Mouse (Mus musculus) adipocyte (in vitro differentiated cells): ENCODE measurements around the gene Fam13c.
A peak's percentile ranks its signal among the peaks of the same experiment; 100 is the strongest.

Experiments used
- DNase-seq: peaks from one replicate; pipeline ENCODE4 v3.0.0-alpha.2; 2016; ENCODE audit warnings: low spot score

The Fam13c gene

GRCm38 (mm10) chr10:70520143-70521131 is 80.2 kb downstream of the Fam13c start:
- no peak for DNase-seq

GRCm38 (mm10) chr10:70521379-70521778 is 81.1 kb downstream of the Fam13c start:
- DNase-seq = no peak

DNA sequence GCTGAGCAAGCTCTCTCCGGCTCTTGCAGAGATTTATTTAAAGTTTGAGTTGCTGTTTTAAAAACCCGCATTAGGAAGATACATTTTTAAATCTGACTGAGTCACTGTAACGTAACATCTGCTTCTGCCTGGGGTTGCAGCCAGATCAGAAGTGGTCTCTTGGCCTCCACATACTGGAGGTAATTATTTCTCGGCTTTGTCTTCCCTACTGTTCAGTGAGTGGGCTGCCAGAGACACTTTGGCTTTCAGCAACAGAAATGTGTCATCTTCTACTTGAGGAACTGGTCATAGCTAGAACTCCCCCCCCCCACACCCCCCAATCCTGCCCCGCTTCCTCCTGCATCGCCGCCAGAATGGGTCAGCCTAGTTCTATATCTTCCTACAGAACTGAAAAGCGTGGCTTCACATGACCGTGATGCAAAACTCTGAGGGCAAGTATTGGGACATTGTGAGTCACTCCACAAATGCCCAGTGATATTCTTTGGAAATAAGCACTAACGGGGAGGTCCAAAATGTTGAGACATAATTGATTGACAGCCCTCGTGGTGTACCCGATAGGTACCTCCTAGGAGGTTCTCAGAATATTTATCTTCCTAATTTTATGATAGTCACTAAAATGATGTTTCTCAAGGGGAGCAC is 90.0 kb downstream of the Fam13c start:
- DNase-seq = peak; percentile 62

GRCm38 (mm10) chr10:70532249-70532648 is 92.0 kb downstream of the Fam13c start:
- no peak for DNase-seq

GRCm38 (mm10) chr10:70533301-70533781 is 93.1 kb downstream of the Fam13c start:
- peak; percentile 12 for DNase-seq

DNA sequence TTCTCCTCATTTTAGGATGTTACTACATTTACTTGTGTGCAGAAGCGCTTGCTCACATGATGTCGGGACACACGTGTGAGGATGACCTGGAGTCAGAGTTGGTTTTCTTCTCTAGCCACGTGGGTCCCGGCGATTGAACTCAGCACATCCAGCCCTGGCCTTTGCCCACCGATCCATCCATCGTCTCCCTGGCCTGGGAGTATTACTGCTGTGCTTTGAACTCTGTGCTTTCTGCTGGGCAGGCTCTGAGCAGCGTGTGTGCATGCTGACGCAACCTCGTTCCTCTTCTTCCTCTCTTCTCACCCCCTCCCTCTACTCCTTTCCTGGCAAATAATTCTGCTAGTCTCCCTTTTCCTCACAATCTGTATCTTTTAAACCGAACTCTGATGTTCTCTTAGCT is 93.7 kb downstream of the Fam13c start:
- no peak for DNase-seq

- no peak for DNase-seq
These were observed 94.3 kb downstream of the Fam13c start for GRCm38 (mm10) chr10:70534571-70534970.

- DNase-seq = no peak
These were observed 95.1 kb downstream of the Fam13c start for GRCm38 (mm10) chr10:70535401-70535800.

GRCm38 (mm10) chr10:70537694-70538093 is 97.4 kb downstream of the Fam13c start:
- DNase-seq = peak; percentile 24

- no peak for DNase-seq
These were observed 99.0 kb downstream of the Fam13c start for GRCm38 (mm10) chr10:70539251-70539650.

DNA sequence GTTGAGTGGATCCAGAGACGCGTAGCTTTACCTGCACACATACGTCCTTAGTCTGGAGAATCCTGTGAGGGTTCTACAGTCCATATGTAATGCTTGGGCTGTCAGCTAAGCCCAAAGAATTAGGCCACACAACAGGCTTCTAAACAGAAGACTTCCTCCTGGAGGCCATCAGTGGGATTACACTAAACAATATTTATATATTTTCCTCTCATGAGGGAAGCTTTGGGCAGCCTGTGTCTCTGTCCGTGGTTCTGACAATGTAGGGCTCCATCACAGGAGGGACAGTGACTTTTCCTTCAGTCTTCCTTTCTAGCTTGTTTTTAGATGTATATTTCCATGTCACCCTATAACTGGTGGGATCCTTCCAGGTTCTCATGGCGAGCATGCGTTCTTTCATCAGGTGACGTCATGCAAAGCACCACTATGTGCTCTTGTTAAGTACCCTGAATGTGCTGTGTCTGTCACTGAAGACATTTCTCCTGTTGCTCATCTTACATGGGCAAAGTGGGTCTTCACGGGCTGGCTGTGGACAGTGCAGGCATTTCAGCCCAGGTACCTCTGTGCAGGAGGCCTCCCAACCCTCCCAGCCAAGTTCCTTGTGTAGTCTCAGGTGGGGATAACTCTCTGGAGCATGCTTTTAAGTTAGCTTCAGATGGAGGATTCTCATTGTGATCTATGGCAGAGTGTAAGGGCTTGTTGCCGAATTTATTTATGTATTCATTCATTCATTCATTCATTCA is 100.3 kb downstream of the Fam13c start:
- peak; percentile 62 for DNase-seq

- DNase-seq = no peak
These were observed 102.6 kb downstream of the Fam13c start for GRCm38 (mm10) chr10:70542857-70543256.

DNA sequence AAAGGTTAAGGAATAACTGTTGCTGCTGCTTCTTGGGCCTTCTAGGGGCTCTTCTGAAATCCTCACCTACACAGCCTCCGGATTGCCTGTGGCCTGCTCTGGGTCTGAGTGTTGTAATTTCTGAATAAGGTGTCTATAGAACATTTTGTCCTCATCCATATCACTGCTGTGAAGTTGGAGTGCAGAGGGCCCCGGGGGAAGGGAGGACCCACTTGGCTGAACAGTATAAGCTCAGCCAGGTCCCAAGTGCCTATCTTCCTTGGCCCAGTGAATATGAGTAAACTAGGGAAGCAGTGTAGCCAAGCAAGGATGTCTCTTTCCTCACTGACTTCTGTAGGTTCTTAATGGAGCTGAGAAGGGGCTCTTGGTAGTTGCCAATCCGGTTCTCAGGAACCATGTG is 112.2 kb downstream of the Fam13c start:
- DNase-seq = no peak

DNA sequence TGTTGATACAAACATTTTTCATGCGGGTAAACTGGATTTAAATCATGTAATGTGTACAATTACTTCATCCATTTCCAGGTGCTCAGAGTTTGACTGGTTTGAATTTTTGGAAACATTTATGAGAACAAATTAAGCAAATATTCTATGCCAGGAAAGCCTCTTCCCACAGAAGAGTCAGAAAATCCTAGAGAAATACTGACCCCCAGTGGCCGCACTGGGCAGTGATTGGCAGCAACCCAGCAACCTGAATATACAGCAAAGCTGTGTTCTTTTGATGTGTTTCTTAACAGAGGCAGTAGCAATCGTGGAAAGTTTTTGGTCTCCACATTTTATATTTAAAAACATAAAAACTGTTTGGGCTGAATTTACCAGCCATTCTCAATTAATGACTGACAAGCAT is 123.4 kb downstream of the Fam13c start:
- DNase-seq = peak; percentile 82

DNA sequence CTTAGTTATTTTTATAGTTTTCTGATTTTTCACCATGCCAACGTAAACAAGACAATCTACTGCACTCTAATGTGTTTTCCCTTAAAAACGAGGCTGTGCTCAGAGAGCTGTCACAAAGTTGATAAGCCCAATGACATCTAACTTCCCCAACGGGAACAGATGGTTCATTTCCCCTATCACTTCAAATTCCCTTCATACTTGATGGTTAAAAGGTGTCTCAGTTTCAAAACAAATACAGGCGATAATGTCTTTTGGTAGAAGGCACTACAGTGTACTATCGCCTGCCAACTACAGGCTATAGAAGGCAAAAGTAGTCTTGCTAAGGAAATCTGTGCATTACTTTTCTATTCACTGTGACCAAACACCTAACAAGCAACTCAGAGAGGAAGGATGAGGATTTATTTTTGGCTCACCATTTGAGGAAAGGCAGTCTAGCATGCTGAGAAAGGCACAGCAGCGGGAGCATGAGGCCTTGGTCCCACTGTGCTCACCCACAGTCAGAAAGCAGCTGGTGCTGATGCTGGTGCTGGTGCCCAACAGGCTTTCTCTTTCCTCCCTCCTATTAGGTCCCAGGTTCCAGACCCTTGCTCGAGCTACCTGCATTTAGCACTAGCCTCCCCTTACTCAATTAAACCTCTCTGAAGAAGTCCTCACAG is 141.4 kb downstream of the Fam13c start:
- no peak for DNase-seq

- DNase-seq = no peak
These were observed 143.9 kb downstream of the Fam13c start for GRCm38 (mm10) chr10:70584171-70584570.

GRCm38 (mm10) chr10:70586876-70587405 is 146.7 kb downstream of the Fam13c start:
- DNase-seq = no peak

DNA sequence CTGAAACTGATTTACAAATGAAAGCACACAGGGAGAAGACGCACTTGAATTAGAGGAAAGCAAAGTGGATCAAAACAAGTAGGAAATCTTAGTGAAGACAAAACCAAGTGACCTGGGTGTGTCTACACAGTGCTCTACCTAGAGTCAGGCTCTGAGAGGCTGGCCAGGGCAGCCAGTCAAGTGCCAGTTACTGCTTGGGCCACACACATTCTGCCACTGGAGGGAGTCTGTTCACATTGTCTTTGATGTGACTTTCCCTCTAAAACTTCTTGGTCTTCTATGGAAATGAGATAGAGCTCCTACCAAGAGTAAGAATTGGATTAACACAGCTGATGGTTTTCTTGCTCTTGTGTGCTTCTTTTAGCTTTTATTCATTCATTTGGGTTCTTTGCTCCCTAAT is 153.7 kb downstream of the Fam13c start:
- DNase-seq = peak; percentile 44

GRCm38 (mm10) chr10:70598081-70598515 is 157.8 kb downstream of the Fam13c start:
- peak; percentile 21 for DNase-seq

DNA sequence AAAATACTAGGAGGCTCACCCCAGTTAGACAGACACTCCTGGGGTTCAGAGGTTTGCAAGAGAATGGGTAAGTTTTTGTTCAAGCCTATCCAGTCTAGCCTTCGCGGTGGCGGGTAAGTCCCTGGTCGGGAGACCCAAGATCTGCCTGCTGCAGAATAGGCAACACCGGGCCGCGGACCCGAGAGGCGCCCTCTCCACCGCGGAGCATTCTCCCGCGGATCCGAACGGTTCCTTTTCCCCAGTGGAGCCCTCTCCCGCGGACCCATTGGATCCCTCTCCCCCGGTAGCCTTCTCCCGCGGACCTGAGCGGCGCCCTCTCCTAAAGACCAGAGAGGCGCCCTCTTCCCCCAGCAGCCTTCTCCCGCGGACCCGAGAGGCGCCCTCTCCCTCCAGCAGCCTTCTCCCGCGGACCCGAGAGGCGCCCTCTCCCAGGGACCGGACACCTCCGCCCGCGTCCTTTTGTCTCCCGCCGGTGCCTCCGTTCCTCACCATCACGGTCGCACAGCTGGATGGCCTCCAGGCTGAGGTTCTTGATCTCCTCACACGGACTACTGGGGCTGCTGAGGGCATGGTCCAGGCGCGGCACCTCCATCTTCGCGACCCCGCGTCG is 158.3 kb downstream of the Fam13c start:
- DNase-seq = no peak
